Mouse (Mus musculus): ENCODE data around the gene Lrrc3c. TPM values are rescaled to one million over a fixed set of nuclear protein-coding genes. Genes with fewer than 3 reads are reported as not detected.
"Not testable (repeated sequence)": the region's sequence is repeated elsewhere in the genome, so short reads cannot be mapped to it uniquely, and the experiment has no call there.

The Lrrc3c gene
- total RNA-seq, 4 experiments from 2014 or later = not detected

DNA sequence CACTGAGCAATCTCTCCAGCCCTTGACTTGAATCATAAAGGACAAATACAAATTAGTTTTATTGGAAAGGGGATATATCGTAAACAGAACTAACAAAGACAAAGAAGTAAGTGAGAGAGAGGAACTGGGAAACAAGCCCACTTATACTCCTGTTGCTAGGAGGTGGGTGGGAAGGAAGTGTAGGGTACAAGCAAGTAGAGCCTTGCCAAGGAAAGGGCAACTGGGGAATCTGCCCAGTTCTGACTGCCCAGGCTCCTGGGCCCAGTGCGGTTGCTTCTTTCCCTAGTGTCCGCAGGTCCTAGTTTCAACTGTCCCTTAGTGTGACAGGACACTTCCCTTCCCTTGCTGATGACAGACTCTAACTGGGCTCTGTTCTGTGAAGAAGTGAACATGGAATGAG, 30.6 kb downstream of the Lrrc3c start:
- DNase-seq (ENCODE audit: low spot score) = no peak

GRCm38 (mm10) chr11:98630646-98631045, 32.6 kb downstream of the Lrrc3c start:
- no peak for DNase-seq (ENCODE audit: low spot score)

- not testable (repeated sequence) for DNase-seq (ENCODE audit: low spot score)
Observed at GRCm38 (mm10) chr11:98635312-98635970, 37.4 kb downstream of the Lrrc3c start.

DNA sequence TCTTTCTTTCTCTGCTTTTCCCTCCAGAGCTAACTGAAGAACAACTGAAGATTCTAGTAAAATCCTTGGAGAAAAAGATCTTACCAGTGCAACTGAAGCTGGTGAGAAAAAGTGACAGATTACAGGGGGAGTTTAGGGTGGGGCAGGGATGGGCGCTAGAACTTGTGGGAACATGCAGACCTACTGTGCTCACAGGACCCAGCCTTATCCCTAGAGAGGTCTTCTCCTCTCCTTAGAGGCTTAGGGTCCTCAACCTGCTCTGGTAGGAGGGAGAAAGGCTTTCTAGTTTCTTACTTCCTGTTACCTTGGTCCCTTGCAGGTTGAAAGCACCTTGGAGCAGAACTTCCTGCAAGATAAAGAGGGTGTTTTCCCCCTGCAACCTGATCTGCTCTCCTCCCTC, 39.4 kb downstream of the Lrrc3c start:
- no peak for DNase-seq (ENCODE audit: low spot score)

DNA sequence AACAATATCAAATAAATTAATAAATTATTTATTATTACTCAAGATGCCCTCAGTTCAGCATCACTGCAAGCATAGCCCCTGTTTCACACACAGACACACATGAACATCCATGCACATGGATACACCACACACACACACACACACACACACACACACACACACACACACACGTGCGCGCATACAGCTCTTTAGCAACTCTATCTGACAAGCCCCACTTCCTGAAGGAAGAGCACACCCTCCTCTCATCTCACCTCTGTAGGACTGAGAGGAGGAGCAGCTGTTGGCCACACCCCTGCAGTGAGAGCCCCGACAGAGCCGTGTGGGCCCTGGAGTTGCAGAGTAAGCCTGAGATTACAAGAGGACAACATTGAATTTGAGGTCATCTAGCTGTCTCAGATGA, 42.0 kb downstream of the Lrrc3c start:
- DNase-seq (ENCODE audit: low spot score) = no peak

GRCm38 (mm10) chr11:98644757-98645156, 46.7 kb downstream of the Lrrc3c start:
- no peak for DNase-seq (ENCODE audit: low spot score)

DNA sequence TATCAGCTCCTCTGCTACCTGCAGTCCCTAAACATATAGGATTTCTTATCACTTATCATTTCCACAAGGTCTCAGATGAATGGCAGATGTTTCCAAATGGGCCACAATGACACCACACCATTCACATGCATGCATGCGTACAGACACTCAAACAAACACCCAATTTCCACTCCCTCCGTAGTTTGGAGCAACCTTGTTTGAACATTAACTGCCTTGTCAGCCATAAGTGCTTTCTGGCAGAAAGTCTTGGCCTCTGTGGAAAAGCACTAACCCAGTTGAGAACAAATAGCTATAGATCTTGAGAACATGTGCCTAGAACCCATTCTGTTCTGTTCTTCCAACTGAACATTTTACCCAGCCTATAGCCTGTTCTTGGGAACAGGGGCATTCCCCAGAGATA, 47.9 kb downstream of the Lrrc3c start:
- DNase-seq (ENCODE audit: low spot score) = no peak

DNA sequence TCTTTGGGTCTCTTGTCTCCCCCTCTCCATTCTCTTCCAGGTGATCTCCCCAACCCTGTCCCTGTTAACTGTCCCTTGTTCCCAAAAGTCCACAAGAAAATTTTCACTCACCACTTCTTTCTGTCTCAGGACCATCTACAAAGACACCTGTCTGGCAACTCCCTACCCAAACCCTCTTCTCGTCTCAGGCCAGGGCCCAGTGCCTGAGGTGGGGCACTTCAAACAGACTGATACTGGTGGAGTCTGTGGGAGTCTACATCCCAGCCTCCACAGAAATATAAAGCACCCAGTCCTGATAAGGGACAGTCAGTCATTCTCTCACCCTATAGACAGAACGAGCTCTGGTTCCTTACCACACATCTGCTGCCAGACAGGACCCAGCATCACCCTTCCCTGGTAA, 48.4 kb downstream of the Lrrc3c start, which contains the start of gene Gsdma2:
Gene Gsdma2, plus strand, starts transcription at position 301 of the 400 bp plus-strand sequence.
- DNase-seq (ENCODE audit: low spot score) = no peak

Other genes with a start within 250 kb of the Lrrc3c start
- 10 to 100 TPM in 2 of 4 experiments, 1 to 10 TPM in 2; 4.0 to 11.3 (median 7.1) TPM for gene Ppp1r1b, start 249.9 kb upstream of the Lrrc3c start, total RNA-seq (2022)
- 10 to 100 TPM; 17.2 to 28.8 (median 23.7) TPM for gene Stard3, start 239.9 kb upstream of the Lrrc3c start, total RNA-seq (2022)
- 1,000 to 10,000 TPM; 2,176 to 4,520 (median 3,450) TPM for gene Tcap, start 214.5 kb upstream of the Lrrc3c start, total RNA-seq (2022)
- gene Pnmt, start 211.8 kb upstream of the Lrrc3c start, total RNA-seq (2022) = 1 to 10 TPM in 3 of 4 experiments, not detected in 1; 1.2 to 1.6 (median 1.4) TPM
- gene Pgap3, start 197.8 kb upstream of the Lrrc3c start, total RNA-seq (2022) = 1 to 10 TPM; 8.2 to 9.6 (median 8.9) TPM
- 1 to 10 TPM; 5.4 to 9.1 (median 8.0) TPM for gene Erbb2, start 185.8 kb upstream of the Lrrc3c start, total RNA-seq (2022)
- 10 to 100 TPM; 66.9 to 78.4 (median 71.0) TPM for gene Mien1, start 159.3 kb upstream of the Lrrc3c start, total RNA-seq (2022)
- under 1 TPM in 1 of 4 experiments, not detected in 3; 0.19 TPM for gene Grb7, start 151.9 kb upstream of the Lrrc3c start, total RNA-seq (2022)
- gene Ikzf3, start 52.3 kb upstream of the Lrrc3c start, total RNA-seq (2022) = 1 to 10 TPM in 2 of 4 experiments, under 1 TPM in 2; 0.47 to 1.3 (median 0.86) TPM
- gene Zpbp2, start 47.2 kb upstream of the Lrrc3c start, total RNA-seq (2022) = not detected
- gene Ormdl3, start 10.9 kb upstream of the Lrrc3c start, total RNA-seq (2022) = 10 to 100 TPM; 39.7 to 46.4 (median 43.1) TPM
- gene Gm12355, start 27.4 kb downstream of the Lrrc3c start, total RNA-seq (2022) = 10 to 100 TPM in 1 of 4 experiments, 1 to 10 TPM in 3; 4.8 to 12.3 (median 7.9) TPM
- gene Gsdma3, start 28.1 kb downstream of the Lrrc3c start, total RNA-seq (2022) = 1 to 10 TPM; 1.6 to 3.4 (median 2.8) TPM
- gene Gsdma2, start 48.5 kb downstream of the Lrrc3c start, total RNA-seq (2022) = under 1 TPM in 1 of 4 experiments, not detected in 3; 0.25 TPM
- under 1 TPM in 2 of 4 experiments, not detected in 2; 0.14 to 0.16 TPM for gene Gsdma, start 66.1 kb downstream of the Lrrc3c start, total RNA-seq (2022)
- gene Psmd3, start 84.3 kb downstream of the Lrrc3c start, total RNA-seq (2022) = 100 to 1,000 TPM in 1 of 4 experiments, 10 to 100 TPM in 3; 95.0 to 106 (median 99.1) TPM
- gene Csf3, start 103.0 kb downstream of the Lrrc3c start, total RNA-seq (2022) = not detected
- gene Med24, start 131.1 kb downstream of the Lrrc3c start, total RNA-seq (2022) = 10 to 100 TPM; 44.4 to 49.9 (median 46.8) TPM
- gene Thra, start 142.3 kb downstream of the Lrrc3c start, total RNA-seq (2022) = 10 to 100 TPM; 92.5 to 98.4 (median 95.1) TPM
- 100 to 1,000 TPM in 2 of 4 experiments, 10 to 100 TPM in 2; 81.4 to 121 (median 101) TPM for gene Nr1d1, start 177.0 kb downstream of the Lrrc3c start, total RNA-seq (2022)
- 10 to 100 TPM; 72.1 to 84.3 (median 78.7) TPM for gene Msl1, start 197.2 kb downstream of the Lrrc3c start, total RNA-seq (2022)
- 10 to 100 TPM; 16.0 to 20.9 (median 17.8) TPM for gene Casc3, start 206.6 kb downstream of the Lrrc3c start, total RNA-seq (2022)
- gene Rapgefl1, start 238.5 kb downstream of the Lrrc3c start, total RNA-seq (2022) = 1 to 10 TPM in 1 of 4 experiments, under 1 TPM in 3; 0.38 to 1.1 (median 0.76) TPM

Data from heart, adult 8-10 months (tissue).